Mouse (Mus musculus) lung, adult 2 months (tissue): ENCODE measurements around the gene Commd4. TPM values are rescaled to one million over a fixed set of nuclear protein-coding genes. Genes with fewer than 3 reads are reported as not detected.

ENCODE experiments used
- DNase-seq: peaks from one replicate; pipeline ENCODE4 v3.0.0; 2022
- H3K4me1 ChIP-seq: fragments of 200-500 bp; 2 replicates; pipeline ENCODE4 v1.6.1; 2011; ENCODE audit warnings: low read length; ENCODE audit not compliant: control insufficient read depth, insufficient read depth
- H3K4me3 ChIP-seq: fragments of 200-500 bp; replicated peaks from 2 replicates; pipeline ENCODE3; 2011; ENCODE audit warnings: low read depth, mild to moderate bottlenecking, control low read depth, low read length; ENCODE audit errors: extremely low read depth
- CTCF ChIP-seq: fragments of 200-500 bp; IDR thresholded peaks from 2 replicates; pipeline ENCODE4 v1.5.1; 2011; ENCODE audit warnings: mild to moderate bottlenecking, low read length, control low read depth; ENCODE audit not compliant: insufficient read depth
- POLR2A ChIP-seq: fragments of 200-500 bp; IDR thresholded peaks from 2 replicates; pipeline ENCODE4 v1.6.1; 2011; ENCODE audit warnings: low read depth, mild to moderate bottlenecking, control low read depth, low read length, borderline replicate concordance; ENCODE audit errors: extremely low read depth
- WGBS: fragments of 180-500 bp; shearing (Covaris S2); methylation state at CpG from one replicate; pipeline ENCODE4 v1.1.7; 2018; 5-methylcytosine and 5-hydroxymethylcytosine counted together
- polyA plus RNA-seq: library from polyadenylated mRNA; depleted of rRNA; stranded (reverse); fragments of >200 nt; gene quantifications from 2 replicates; pipeline ENCODE4 v1.2.3, GENCODE M21; 2012

Gene Commd4
- polyA plus RNA-seq, 1 experiment = 137 TPM

DNA sequence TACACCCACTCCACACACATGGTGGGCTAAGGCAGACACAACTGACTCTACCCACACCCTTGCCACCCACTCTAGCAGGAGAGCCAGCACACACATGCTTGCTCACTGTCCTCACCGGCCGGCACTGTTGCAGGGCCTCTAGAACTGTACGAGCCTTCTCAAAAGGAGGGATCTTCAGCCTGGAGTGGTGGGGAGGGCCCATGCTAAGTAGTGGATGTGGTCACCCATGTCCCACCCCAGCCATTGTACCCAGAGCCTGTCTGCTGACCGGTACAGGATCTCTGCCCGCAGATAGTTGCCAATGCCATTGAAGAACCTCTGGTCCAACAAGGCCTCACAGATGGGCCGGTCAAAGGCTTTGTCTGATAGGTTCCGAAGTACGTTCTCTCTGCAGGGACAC lies 13.3 kb downstream of the Commd4 start:
- no peak overlapping the region for H3K4me3 ChIP-seq
- WGBS = 84% methylated on average over 8 of the region's 8 CpGs
- no peak for DNase-seq
- peaks cover 9% of the 10 kb centered on the region; the same call in 1 of the 2 replicates for H3K4me1 ChIP-seq
- TF ChIP-seq CTCF = no peak

DNA sequence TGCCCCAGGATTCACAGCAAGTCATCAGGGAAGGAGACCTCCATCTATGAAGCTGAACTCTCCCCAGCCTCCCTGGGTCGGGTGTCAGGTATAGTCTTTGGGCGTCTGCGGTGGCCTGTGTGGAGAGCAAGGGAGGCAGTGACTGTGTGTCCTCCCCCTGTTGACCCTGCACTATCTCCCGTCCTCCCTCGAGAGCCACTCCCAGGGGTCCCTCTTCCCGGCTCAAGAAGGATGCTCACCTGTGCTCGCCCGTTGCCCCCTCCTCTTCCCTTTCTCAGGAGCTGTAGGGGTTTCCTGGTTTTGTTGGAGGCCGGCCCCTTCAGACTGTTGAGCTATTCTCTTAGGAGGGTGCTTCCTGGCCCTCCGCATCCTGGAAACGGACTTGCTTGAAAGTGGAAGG lies 14.9 kb downstream of the Commd4 start:
- H3K4me3 ChIP-seq = no peak overlapping the region
- WGBS = 82% methylated on average over 11 of the region's 11 CpGs
- TF ChIP-seq CTCF (no peak), POLR2A (no peak)
- 0 out of 2 replicates have a peak, but pooled peaks cover 6% of the 10 kb centered on the region for H3K4me1 ChIP-seq
- no peak for DNase-seq

GRCm38 (mm10) chr9:57141417-57142353 lies 16.4 kb downstream of the Commd4 start:
- Histone ChIP-seq H3K4me1 (no peaks in the 10 kb centered on the region), H3K4me3 (no peak overlapping the region)
- DNase-seq = no peak
- TF ChIP-seq CTCF (no peak), POLR2A (no peak)
- WGBS = 85% methylated on average over 17 of the region's 17 CpGs

DNA sequence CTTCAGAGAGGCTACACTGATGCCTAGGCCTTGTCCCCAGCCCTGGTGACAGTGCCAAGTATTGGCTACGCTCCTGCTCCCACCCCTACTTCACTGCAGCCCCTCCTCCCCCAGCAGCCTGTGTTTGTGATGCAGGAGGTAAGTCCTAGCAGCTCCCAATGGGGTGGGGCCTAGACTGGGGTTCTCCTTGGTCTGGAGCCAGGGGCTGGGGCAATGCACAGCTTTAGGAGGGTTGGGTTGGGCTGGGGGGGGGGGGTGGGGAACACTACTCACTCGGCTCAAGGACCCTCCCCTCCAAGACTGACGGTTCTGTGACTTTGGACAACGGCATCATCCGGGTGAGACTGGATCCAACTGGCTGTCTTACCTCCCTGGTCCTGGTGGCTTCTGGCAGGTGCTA lies 18.6 kb downstream of the Commd4 start:
- no peak for DNase-seq
- Histone ChIP-seq H3K4me3 (no peak overlapping the region), H3K4me1 (no peaks in the 10 kb centered on the region)
- WGBS = 80% methylated on average over 5 of the region's 5 CpGs
- TF ChIP-seq CTCF (no peak), POLR2A (no peak)

GRCm38 (mm10) chr9:57139110-57139509 lies 19.0 kb downstream of the Commd4 start:
- TF ChIP-seq CTCF (no peak), POLR2A (no peak)
- H3K4me1 ChIP-seq = no peaks in the 10 kb centered on the region
- WGBS = 86% methylated on average over 9 of the region's 9 CpGs
- no peak overlapping the region for H3K4me3 ChIP-seq
- DNase-seq = no peak

GRCm38 (mm10) chr9:57138507-57138906 lies 19.6 kb downstream of the Commd4 start:
- TF ChIP-seq POLR2A = no peak
- TF ChIP-seq CTCF = no peak
- WGBS = 87% methylated on average over 6 of the region's 6 CpGs
- H3K4me3 ChIP-seq = no peak overlapping the region
- no peak for DNase-seq
- H3K4me1 ChIP-seq = no peaks in the 10 kb centered on the region

GRCm38 (mm10) chr9:57137777-57138176 lies 20.4 kb downstream of the Commd4 start:
- WGBS = 88% methylated on average over 9 of the region's 9 CpGs
- TF ChIP-seq POLR2A (no peak), CTCF (no peak)
- DNase-seq = no peak
- no peak overlapping the region for H3K4me3 ChIP-seq
- H3K4me1 ChIP-seq = no peaks in the 10 kb centered on the region

GRCm38 (mm10) chr9:57137246-57137645 lies 20.9 kb downstream of the Commd4 start:
- WGBS = 81% methylated on average over 6 of the region's 6 CpGs
- no peaks in the 10 kb centered on the region for H3K4me1 ChIP-seq
- TF ChIP-seq POLR2A = no peak
- no peak for DNase-seq
- H3K4me3 ChIP-seq = no peak overlapping the region

GRCm38 (mm10) chr9:57130577-57131433 lies 27.3 kb downstream of the Commd4 start, which contains the start of gene Man2c1:
Gene Man2c1 (plus strand): TSS chr9:57130690.
- Histone ChIP-seq H3K4me3 (peak within 1 kb of the TSS; percentile 81), H3K4me1 (peaks cover 3% of the 10 kb centered on the region; the same call in 1 of the 2 replicates)
- DNase-seq = peak; percentile 90
- WGBS = under 1% methylated on average over 58 of the region's 58 CpGs
- TF ChIP-seq CTCF = peak; percentile 76
- TF ChIP-seq POLR2A = peak; percentile 96
